Mouse (Mus musculus): ENCODE results near the gene Pld4.

Pld4 gene

GRCm38 (mm10) chr12:112760154-112760926, at the start of gene Pld4:
Gene Pld4 (plus strand): TSS chr12:112760655.
- CTCF ChIA-PET = no interaction called here

- CTCF ChIA-PET = no interaction called here
Observed at GRCm38 (mm10) chr12:112713984-112714383, 46.5 kb upstream of the Pld4 start.

- CTCF ChIA-PET = interaction anchor here (0.6 kb wide), 1 partner anchor 119 kb away, joined by 3 read pairs; no protein-coding TSS in a partner anchor
Observed at GRCm38 (mm10) chr12:112717140-112717539, 43.3 kb upstream of the Pld4 start.

GRCm38 (mm10) chr12:112718995-112719394, 41.5 kb upstream of the Pld4 start:
- CTCF ChIA-PET = no interaction called here

DNA sequence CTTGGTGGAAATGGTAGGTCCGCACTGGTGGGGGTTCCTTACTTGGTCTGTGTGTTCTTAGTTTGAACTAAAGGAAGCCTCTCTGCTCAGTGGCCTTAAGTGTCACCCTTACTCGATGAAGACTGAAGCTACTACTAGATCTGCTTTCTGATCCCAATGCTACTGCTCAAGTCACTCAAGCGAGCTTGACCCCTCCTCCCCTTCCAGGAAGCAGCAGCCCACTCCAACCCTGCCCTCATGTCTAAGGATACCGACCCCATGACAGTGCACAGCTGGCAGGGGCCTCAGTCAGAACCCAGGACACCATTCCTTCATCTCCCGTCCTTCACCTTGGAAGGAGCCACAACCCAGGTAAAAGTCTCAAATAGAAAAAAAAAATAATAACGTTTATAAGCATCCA, 40.2 kb upstream of the Pld4 start, which contains the start of gene Cep170b:
Cep170b (plus strand) TSS at position 240 of the 400 bp plus-strand sequence.
- CTCF ChIA-PET = no interaction called here

GRCm38 (mm10) chr12:112720890-112721423, 39.5 kb upstream of the Pld4 start:
- CTCF ChIA-PET = no interaction called here

DNA sequence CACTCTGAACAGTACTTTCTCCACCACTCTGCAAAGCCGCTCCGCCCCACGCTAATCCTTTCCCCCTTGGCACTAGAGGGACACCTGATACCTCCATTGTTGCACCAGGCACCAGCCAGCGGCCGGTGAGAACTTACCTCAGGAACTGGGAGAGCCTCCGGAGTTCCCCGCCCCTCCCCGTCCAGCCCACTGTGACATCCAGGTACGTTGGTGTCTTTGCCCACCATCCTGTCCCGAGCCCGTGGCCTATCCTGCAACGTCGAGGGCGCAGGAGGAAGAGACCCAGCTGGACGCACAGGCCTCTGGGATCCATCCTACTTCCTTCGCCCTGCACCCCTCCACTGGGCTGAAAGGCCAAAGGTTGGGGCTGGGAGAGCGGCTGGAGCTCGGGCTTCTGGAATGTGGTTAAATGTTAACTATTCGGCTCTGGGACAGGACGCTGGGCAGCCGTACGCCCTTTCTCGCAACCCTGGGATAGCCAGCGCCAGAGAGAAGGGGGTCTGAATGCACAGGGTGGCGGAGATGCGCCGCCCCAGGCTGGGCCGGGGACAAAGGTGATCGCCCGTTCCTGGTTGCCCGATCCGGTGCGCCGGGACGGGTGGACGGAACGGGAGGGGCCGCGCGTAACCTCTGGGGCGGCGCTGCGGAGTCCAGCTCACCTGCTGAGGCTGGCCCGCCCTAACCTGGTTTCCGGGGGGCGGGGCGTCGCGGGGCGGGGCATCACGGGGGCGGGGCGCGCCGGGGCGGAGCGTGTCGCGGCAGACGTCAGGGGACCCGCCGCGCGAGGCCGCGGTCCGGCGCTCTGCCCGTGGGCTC, 38.8 kb upstream of the Pld4 start:
- CTCF ChIA-PET = interaction anchor here (0.6 kb wide), 1 partner anchor 82 kb away, joined by 5 read pairs; no protein-coding TSS in a partner anchor

DNA sequence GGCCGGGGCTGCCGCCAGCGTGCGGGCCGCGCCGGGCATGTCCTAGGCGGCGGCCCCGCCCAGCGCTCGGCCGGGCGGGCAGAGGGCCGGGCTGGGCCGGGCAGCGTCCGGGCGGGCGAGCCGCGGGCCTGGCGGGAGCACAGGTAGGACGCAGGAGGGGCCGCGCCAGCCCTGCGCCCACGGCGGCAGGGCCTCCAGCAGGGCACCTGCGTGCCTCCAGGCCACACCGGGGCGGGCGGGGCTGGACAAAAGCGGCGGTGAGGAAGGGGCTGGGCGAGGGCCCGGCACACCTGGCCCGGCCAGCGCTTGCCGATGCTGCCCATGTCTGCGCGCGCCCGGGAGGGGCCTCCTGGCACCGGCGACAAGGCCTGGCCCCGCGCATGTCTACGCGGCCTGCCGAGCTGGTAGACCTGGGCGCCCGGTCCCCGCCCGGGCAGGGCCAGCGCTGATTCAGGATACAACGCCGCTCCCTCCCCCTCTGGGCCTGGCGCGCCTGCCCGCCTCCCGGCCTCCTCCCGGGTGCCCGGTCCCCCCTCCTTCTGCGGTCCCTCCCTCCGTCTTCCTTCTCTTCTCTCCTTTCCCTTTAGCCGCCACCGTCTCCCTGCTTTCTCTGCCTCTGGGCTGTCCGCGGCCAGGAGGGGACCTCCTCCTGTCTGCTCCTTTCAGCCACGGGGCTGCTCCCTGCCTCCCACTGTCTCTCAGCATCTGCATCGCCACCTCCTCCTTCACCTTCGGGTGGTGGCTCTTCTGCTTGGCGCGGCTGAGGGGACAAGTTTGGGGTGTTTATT, 38.0 kb upstream of the Pld4 start:
- CTCF ChIA-PET = interaction anchor here (0.7 kb wide), 1 partner anchor 127 kb away, joined by 5 read pairs; no protein-coding TSS in a partner anchor

DNA sequence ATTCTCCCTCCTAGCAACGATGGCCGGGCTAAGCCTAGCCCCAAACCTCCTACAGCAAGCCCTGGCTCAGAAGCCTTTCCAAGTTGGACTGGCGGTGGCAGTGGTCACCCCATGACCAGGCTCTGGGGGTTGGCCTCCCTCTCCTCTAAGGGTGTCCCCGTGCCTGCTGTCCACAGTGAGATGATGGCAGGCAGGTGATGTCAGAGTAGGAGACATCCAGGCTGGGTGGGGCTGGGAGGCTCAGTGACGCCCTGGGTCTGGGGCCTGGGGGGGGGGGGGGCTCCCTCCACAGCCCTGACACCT, 37.5 kb upstream of the Pld4 start:
- CTCF ChIA-PET = interaction anchor here (0.7 kb wide), 1 partner anchor 126 kb away, joined by 5 read pairs; no protein-coding TSS in a partner anchor

- CTCF ChIA-PET = interaction anchor here (0.7 kb wide), 1 partner anchor 126 kb away, joined by 5 read pairs; no protein-coding TSS in a partner anchor
Observed at GRCm38 (mm10) chr12:112723445-112723844, 37.0 kb upstream of the Pld4 start.

DNA sequence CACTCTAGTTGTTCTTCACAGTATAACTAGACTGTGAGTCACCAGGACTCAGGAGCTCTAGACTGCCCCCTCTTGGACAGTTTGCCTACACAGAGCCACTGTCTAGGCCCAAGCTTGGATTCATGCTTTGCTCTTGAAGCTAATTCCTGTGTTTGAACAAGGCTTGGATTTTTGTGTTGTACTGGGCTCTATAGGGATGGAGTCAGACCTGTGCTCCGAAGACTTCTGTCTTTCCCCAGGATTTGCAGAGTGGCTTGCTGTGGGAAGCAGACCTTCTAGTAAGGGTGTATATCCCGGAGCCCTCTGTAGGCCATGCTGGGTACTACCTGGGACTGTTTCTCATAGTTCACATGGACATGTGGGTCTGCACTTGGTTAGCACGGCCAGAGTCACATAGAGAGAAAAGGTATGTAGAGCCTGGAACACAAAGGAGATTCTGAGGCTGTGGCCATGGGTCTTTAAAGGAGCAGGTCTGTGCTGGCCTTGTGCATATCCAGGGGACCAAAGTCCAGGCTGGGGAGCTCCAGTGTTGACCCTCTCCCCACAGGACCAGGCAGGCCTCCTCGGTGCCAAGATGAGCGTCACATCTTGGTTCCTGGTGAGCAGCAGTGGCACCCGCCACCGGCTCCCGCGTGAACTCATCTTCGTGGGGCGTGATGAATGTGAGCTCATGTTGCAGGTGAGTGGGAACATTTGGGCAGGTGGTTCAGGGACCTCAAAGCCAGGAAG, 36.2 kb upstream of the Pld4 start:
- CTCF ChIA-PET = interaction anchor here (0.6 to 1.1 kb wide), 4 partner anchors 20 to 758 kb away, joined by 3 to 4 read pairs (median 4); no protein-coding TSS in a partner anchor

DNA sequence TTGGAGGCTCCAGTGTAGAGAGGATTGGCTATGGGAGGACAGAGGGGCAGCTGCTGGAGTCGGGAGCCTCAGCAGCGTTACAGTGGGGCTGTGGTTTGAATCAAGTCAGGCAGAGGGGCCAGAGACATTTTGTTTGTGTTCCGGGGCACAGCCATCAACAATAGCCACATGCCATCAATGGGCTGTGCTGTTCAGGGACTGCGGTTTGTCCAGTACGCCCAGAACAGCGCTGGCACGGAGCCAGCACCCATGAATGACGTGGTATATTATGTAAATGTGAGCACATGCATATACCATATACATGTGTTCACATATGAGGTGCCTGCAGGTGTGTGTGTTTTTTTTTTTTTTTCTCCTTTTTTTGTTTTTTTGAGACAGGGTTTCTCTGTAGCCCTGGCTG, 32.7 kb upstream of the Pld4 start:
- CTCF ChIA-PET = no interaction called here

- CTCF ChIA-PET = no interaction called here
Observed at GRCm38 (mm10) chr12:112730808-112731207, 29.6 kb upstream of the Pld4 start.

GRCm38 (mm10) chr12:112732591-112732990, 27.9 kb upstream of the Pld4 start:
- CTCF ChIA-PET = no interaction called here

DNA sequence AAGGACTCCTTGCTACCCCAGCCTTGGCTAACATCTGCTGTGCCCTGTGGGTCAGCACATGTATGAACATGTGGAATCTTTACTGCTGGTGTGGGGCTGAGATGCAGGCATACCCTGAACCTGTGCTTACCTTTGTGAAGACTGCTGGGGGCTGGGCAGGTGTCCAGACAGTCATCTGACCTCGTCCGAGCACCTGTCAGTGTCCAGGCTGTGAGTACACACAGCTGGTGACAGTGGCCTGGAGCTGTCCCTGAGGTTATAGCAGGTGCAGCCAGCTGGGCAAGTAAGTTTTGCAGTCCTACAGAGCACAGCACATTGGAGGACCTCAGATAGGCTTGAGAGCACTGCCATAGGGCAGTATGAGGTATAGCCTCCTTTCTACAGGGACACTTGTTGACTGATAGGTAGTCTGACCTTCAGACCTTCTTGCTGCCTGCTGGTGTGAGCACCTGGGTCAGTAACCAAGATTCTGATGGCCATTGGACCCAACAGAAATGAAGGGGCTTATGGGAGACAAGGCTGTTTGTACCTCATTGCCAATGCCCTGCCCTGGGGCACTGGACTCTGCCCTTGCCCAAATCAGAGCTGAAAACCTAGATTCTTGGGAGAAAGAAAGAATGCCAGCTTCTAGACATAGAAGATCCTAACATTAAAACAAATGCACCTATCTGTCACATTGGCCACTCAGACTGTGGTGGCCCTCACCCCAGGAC, 26.2 kb upstream of the Pld4 start:
- CTCF ChIA-PET = no interaction called here

- CTCF ChIA-PET = no interaction called here
Observed at GRCm38 (mm10) chr12:112734881-112735655, 25.4 kb upstream of the Pld4 start.

DNA sequence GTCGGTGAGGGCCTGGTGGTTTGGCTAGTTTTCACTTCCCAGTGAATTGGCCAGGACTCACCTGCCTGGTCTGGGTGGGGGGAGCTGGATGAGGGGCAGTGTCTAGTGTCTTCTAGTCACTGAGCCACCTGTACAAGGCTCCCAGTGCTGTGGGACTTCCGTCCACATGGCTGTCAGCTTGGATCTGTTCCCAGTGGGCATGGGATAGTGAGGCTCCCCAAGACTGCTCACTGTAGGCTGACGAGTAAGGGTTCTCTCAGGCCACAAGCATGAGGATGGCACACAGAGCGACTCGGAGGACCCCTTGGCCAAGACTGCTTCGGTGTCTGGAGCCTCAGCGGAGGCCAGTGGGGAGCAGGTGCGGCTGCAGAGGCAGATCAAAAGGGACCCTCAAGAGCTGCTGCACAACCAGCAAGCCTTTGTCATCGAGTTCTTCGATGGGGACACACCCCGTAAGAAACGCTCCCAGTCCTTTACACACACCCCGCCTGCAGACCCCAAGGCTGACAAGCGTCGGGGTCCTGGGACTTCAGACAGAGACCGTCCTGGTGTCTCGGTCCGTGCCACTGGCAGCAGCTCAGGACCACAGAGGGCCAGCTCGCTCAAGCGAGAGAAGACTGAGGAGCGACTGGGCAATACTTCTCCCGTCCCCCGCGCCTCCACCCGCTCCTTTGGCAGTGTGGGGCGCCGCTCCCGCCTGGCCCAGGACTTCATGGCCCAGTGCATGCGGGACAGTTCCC, 24.4 kb upstream of the Pld4 start:
- CTCF ChIA-PET = no interaction called here

- CTCF ChIA-PET = no interaction called here
Observed at GRCm38 (mm10) chr12:112736636-112736925, 23.9 kb upstream of the Pld4 start.

DNA sequence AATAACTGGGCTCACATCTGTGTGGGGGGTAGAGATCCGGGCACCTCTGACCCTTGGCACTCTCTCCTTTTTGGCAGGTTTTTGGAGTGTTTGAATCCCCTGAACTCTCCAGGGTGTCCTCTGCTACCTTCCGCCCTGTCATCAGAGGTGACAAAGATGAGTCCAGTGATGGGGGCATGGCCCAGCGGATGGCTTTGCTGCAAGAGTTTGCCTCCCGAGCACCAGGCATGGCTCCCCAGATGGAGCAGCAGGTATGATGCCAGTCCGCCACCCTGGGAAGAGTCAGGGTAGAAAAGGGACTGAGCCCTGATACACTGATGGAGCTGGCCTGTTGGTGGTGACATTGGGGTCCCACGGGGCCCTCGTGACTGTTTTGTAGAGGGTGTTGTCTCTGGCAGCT, 23.4 kb upstream of the Pld4 start:
- CTCF ChIA-PET = no interaction called here
